Mouse (Mus musculus) hindbrain, embryonic 11.5 days (tissue): Measurements from ENCODE around the gene Tdpoz2. TPM values are rescaled to one million over a fixed set of nuclear protein-coding genes. Genes with fewer than 3 reads are reported as not detected.
A peak's percentile ranks its signal among the peaks of the same experiment; 100 is the strongest.
"Not testable (repeated sequence)": the region's sequence is repeated elsewhere in the genome, so short reads cannot be mapped to it uniquely, and the experiment has no call there.

ENCODE experiments used
- ATAC-seq: fragments of 200-750 bp; cut with Nextera tagmentation; 2 replicates; pipeline ENCODE4 v1.8.0; 2017; ENCODE audit warnings: mild to moderate bottlenecking, moderate TSS enrichment, moderate library complexity; ENCODE audit not compliant: low FRiP score
- DNase-seq: peaks from one replicate; pipeline ENCODE4 v3.0.0-alpha.2; 2015; ENCODE audit warnings: low spot score
- H3K27ac ChIP-seq: fragments of 300-500 bp; sonication (generic); 2 replicates; pipeline ENCODE4 v1.5.1; 2014; ENCODE audit warnings: mild to moderate bottlenecking, low read depth, low read length
- H3K27me3 ChIP-seq: fragments of 300-500 bp; sonication (generic); 2 replicates; pipeline ENCODE4 v1.6.1; 2014; ENCODE audit warnings: mild to moderate bottlenecking, low read length, moderate library complexity, mixed read lengths; ENCODE audit not compliant: control insufficient read depth, insufficient read depth
- H3K36me3 ChIP-seq: fragments of 300-500 bp; sonication (generic); 2 replicates; pipeline ENCODE4 v1.6.1; 2014; ENCODE audit warnings: mild to moderate bottlenecking, low read length, moderate library complexity, mixed read lengths; ENCODE audit not compliant: control insufficient read depth, insufficient read depth
- H3K4me1 ChIP-seq: fragments of 300-500 bp; sonication (generic); replicated peaks from 2 replicates; pipeline ENCODE4 v1.6.1; 2014; ENCODE audit warnings: low read length, mixed read lengths; ENCODE audit not compliant: control insufficient read depth, insufficient read depth
- H3K4me2 ChIP-seq: fragments of 300-500 bp; sonication (generic); replicated peaks from 2 replicates; pipeline ENCODE4 v1.6.1; 2014; ENCODE audit warnings: mild to moderate bottlenecking, low read depth, low read length
- H3K4me3 ChIP-seq: fragments of 300-500 bp; sonication (generic); 2 replicates; pipeline ENCODE4 v1.5.1; 2014; ENCODE audit warnings: low read depth, low read length
- H3K9ac ChIP-seq: fragments of 300-500 bp; sonication (generic); 2 replicates; pipeline ENCODE4 v1.6.1; 2014; ENCODE audit warnings: low read depth, low read length
- H3K9me3 ChIP-seq: fragments of 300-500 bp; sonication (generic); 2 replicates; pipeline ENCODE4 v1.6.1; 2016; ENCODE audit warnings: low read length; ENCODE audit not compliant: control insufficient read depth
- WGBS: fragments of 180-500 bp; shearing (Covaris S2); extraction: QIAGEN DNeasy Blood & Tissue Kit; methylation state at CpG from one replicate; pipeline ENCODE4 v1.1.7; 2014; 5-methylcytosine and 5-hydroxymethylcytosine counted together
- polyA plus RNA-seq: library from polyadenylated mRNA; unstranded; fragments of >200 nt; fragmentation: Nextera tagmentation; extraction: Ambion mirVana; gene quantifications from 2 replicates; pipeline ENCODE4 v1.2.1, GENCODE M21; 2014

Tdpoz2 gene
- not detected in 2 replicates for polyA plus RNA-seq

DNA sequence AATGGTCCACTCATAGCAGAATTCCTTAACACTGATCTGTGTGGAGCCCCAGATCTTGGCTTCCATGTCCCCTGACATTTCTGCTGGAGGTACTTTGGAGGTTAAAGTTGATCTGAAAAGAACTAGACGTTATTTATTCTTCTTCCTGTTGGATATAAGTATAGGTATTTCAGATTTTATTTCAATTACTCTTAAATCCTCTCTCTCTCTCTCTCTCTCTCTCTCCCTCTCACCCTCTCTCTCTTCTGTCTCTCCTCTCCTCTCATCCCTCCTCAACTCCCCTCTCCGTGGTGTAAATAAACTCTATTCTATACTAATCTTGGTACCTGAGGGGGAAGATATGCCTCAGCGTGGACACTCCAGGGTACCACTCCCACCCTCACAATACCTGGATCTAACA is at the start of gene Tdpoz2:
Gene Tdpoz2, minus strand, starts transcription at position 101 of the 400 bp plus-strand sequence.
- Histone ChIP-seq H3K4me1 (no peaks in the 10 kb centered on the region), H3K9ac (no peak within 1 kb of the TSS), H3K9me3 (no peaks in the 10 kb centered on the region), H3K27me3 (no peaks in the 10 kb centered on the region), H3K27ac (no peak within 1 kb of the TSS), H3K36me3 (no peaks in the 10 kb centered on the region), H3K4me2 (no peak within 1 kb of the TSS), H3K4me3 (no peak within 1 kb of the TSS)
- ATAC-seq: no peak
- WGBS: 83% methylated on average over 3 of the region's 3 CpGs
- DNase-seq: no peak

DNA sequence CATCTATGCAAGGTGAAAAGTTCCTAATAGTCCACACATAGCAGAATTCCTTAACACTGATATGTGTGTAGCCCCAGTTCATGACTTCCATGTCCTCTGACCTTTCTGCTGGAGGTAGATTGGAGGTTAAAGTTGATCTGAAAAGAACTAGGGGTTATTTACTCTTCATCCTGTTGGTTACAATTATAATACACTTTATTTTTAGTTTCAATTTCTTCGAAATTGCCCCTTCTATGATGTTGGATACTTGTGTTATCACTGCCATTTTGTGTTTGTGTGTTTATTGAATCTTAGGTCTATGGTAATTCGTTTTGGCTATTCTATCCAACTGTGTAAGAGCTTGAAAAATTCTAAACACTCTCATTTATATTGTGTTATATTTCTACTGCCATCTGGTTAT is 40.5 kb upstream of the Tdpoz2 start, which contains the start of gene Gm37596:
Gene Gm37596, minus strand, starts transcription at position 101 of the 400 bp plus-strand sequence.
- H3K9me3 ChIP-seq, H3K9ac ChIP-seq, H3K27me3 ChIP-seq, H3K27ac ChIP-seq, H3K4me3 ChIP-seq, H3K36me3 ChIP-seq, H3K4me2 ChIP-seq, H3K4me1 ChIP-seq, DNase-seq, ATAC-seq: not testable (repeated sequence)
- 63% methylated on average over 1 of the region's 2 CpGs for WGBS

DNA sequence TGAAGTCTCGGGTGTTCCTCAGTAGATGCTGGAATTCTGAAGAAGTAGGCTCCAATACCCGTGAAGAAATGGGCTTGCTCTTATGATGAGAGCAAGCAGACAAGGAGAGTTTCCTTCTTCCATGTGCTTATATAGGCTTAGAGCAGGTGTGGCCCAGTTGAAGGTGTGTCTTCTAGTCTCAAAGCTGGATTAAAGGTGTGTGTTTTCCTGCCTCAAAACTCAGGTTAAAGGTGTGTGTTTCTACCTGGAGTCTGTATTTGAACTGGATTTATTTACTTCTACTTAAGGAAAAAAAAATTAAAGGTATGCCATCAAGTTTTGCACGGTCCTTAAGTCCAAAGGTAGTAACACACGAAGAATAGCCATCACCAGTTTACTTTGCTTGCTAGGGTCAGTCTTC is 23.7 kb upstream of the Tdpoz2 start, which contains the start of gene Tdpoz1:
Gene Tdpoz1, minus strand, starts transcription at position 101 of the 400 bp plus-strand sequence.
- not testable (repeated sequence) for H3K36me3 ChIP-seq, H3K27me3 ChIP-seq, H3K4me2 ChIP-seq, H3K9ac ChIP-seq, H3K4me3 ChIP-seq, H3K4me1 ChIP-seq, H3K27ac ChIP-seq, DNase-seq, H3K9me3 ChIP-seq, ATAC-seq
- 94% methylated on average over 2 of the region's 4 CpGs for WGBS

DNA sequence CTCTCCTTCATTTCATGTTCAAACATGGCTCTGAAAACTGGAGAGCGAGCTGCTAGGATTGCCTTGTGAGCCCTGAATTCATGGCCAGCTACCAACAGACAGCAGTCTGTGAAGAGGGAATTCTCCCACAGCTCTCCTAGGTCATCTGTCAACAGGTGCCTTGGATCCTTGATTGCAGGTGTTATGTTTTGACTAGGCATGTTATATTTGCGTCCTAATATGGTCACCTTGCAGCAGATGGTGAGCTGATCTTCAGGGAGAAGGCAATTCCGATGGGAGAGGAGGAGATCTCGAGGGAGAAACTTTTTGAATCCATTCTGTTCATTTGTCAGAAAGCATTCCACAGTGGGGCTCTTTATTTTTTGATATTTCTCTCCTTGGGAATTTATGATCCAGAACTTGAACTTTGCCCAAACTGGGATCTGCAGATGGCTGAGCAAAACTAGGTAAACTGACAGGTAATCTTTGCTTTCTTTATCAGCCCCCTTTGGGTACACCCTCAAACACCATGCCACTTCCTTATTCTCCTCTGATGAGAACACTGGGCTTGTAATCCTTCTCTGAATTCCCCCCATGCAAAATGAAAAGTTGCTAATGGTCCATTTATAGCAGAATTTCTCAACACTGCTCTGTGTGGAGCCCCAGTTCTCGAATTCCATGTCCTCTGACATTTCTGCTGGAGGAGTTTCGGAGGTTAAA is 18.5 kb upstream of the Tdpoz2 start:
- H3K4me1 ChIP-seq, H3K4me3 ChIP-seq, DNase-seq, H3K27ac ChIP-seq, ATAC-seq, H3K4me2 ChIP-seq, H3K9ac ChIP-seq, H3K27me3 ChIP-seq, H3K36me3 ChIP-seq, H3K9me3 ChIP-seq: not testable (repeated sequence)
- WGBS: 89% methylated on average over 5 of the region's 6 CpGs

DNA sequence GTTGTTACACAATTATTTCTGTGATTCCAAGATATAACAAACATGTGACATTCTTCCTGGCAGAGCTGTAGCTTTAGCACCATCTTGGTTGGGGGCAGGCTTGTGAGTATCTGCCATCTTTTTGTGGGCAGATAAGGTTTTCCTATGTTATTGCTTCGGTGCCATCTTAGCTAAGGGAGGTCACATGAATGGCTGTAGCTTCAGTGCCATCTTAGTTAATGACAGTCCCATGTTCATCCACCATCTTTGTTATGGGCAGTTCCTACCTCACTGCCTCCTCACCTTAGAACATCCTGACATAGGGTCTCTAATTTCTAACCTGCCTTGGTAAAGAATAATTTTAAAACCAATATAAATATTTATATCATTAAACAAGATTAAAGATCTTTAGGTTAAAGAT is 1.8 kb upstream of the Tdpoz2 start:
- no peak for DNase-seq
- Histone ChIP-seq H3K27ac (no peak overlapping the region), H3K4me3 (no peak overlapping the region), H3K9ac (no peak overlapping the region), H3K27me3 (no peaks in the 10 kb centered on the region), H3K4me2 (no peak overlapping the region), H3K4me1 (no peaks in the 10 kb centered on the region), H3K9me3 (no peaks in the 10 kb centered on the region), H3K36me3 (no peaks in the 10 kb centered on the region)
- ATAC-seq: no peak
- WGBS: 72% methylated on average over 1 of the region's 1 CpGs

DNA sequence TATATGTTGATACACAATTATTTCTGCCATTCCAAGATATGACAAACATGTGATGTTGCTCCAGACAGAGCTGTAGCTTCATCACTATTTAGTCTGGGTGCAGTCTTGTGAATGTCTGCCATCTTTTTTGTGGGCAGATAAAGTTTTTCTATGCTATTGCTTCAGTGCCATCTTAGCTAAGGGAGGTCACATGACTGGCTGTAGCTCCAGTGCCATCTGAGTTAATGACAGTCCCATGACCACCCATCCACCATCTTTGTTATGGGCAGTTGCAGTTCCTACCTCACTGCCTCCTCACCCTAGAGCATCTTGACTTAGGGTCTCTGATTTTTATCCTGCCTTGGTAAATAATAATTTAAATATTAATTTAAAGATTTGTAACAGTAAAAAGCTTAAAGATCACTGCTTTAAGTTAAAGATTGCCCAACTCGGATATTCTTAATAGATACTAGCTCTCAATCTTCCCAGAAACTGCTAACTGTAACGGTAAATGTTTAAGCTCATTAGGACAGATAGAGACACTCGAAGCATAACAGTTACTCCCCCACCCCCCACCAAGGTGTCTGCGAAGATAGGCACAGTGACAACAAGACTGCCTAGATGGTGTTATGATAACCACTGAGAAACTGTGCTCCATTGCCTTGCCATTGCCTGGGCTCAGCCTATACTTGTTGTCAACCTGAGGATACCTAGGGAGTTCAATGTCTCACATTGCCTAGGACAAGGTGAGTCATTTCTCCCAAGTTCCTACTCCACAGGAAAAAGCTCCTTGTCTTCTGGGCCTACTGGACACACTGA is 21.4 kb downstream of the Tdpoz2 start:
- not testable (repeated sequence) for H3K9ac ChIP-seq, H3K4me1 ChIP-seq, H3K4me3 ChIP-seq, H3K4me2 ChIP-seq, H3K27ac ChIP-seq, H3K9me3 ChIP-seq, ATAC-seq, H3K27me3 ChIP-seq, DNase-seq, H3K36me3 ChIP-seq
- WGBS: 84% methylated on average over 4 of the region's 4 CpGs

DNA sequence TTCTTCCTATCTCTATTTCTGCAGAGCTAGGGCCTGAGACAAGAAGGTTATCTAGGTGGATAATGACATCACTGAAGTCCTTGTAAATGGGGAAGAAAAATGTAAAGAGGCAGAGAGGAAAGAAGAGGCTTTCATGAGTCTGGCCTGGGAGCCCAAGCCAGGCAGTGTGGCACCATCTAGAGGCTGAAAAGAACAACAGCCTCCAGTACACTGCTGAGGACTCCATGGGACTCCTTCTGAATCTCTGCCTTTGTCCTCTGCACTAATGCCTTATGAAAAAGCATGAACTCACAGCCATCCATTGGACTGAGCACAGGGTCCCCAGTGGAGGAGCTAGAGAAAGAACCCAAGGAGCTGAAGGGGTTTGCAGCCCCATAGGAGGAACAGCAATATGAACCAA is 43.5 kb downstream of the Tdpoz2 start:
- not testable (repeated sequence) for H3K27ac ChIP-seq, H3K9me3 ChIP-seq, H3K9ac ChIP-seq, H3K4me1 ChIP-seq, H3K4me2 ChIP-seq, H3K27me3 ChIP-seq, H3K36me3 ChIP-seq, H3K4me3 ChIP-seq
- DNase-seq (peak; percentile 30), ATAC-seq (peak; percentile 76)

GRCm38 (mm10) chr3:93601903-93602302 is 50.6 kb downstream of the Tdpoz2 start:
- no peaks in the 10 kb centered on the region for H3K4me1 ChIP-seq

More at GRCm38 (mm10) chr3:93601903-93602302, 50.6 kb downstream of the Tdpoz2 start:
- no peak overlapping the region for H3K4me3 ChIP-seq
- H3K27ac ChIP-seq: no peak overlapping the region
- ATAC-seq: no peak
- 83% methylated on average over 1 of the region's 1 CpGs for WGBS
- no peaks in the 10 kb centered on the region for H3K9me3 ChIP-seq
- no peaks in the 10 kb centered on the region for H3K36me3 ChIP-seq
- H3K4me2 ChIP-seq: no peak overlapping the region
- no peak for DNase-seq
- H3K9ac ChIP-seq: no peak overlapping the region
- no peaks in the 10 kb centered on the region for H3K27me3 ChIP-seq
